Mouse (Mus musculus) spleen, embryonic (tissue): ENCODE results near the gene Adh7.

Experiments
- CTCF ChIA-PET: fragments of 350-600 bp; sonication (Branson Sonifier 250); formaldehyde crosslinking; loops from one replicate; lab custom pipeline; 2022; lab: Charles Lee

Adh7 gene

GRCm38 (mm10) chr3:138224363-138224954 is 6.9 kb downstream of the Adh7 start:
- CTCF ChIA-PET: no interaction called here

DNA sequence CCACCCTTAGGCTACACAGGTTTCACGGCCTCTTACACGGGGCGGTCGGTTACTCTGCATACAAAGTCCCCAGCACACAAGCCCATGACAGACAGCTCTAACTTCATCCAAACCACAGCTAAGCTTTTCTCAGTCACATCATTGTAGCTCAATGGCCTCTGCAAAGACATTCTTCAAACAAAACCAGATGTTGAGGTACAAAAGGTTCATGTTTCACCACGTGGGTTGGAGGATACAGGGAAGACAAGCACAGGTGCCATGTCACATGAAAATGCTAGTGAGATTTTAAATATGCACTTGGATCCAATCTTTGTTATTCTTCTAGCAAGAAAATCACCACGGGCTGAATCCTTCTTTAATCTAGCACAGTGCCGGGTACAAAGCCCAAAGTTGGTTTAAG is 7.8 kb downstream of the Adh7 start:
- CTCF ChIA-PET: no interaction called here

GRCm38 (mm10) chr3:138225853-138226252 is 8.3 kb downstream of the Adh7 start:
- CTCF ChIA-PET: no interaction called here

- CTCF ChIA-PET: no interaction called here
Observed at GRCm38 (mm10) chr3:138226476-138226875, 8.9 kb downstream of the Adh7 start.

DNA sequence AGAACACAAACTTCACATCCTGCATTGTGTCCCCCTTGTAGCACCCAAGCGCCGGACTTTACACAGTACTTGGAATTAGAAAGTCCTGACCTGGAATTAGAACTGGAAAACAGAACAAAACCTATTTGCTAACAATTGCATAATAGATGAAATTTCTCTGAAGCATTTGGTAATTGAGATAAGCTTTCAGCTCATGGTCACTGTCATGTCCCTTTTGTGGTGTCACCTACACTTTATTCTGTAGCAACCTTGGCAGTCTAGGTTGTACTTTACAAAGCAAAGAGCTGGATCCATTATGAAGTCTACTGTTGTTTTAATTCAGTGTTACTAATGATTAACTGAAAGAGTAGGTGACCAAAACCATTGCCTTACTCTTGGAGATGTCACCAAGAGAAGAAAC is 9.5 kb downstream of the Adh7 start:
- CTCF ChIA-PET: no interaction called here

DNA sequence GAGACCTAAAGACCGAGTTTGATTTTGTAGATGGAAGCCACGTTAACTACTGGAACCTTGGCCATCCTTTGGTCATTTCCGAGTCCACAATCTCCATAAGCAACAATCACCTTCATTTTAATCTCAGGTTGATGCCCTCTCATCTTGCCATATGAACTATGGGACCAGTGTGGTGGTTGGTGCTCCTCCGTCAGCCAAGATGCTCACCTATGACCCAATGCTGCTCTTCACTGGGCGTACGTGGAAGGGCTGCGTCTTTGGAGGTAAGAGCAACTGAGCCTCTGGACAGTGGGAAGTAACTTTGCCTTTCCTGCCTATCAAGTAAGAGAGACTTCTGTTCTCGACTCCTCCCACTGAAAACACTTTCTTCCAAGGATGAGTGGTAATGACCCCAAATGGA is 10.2 kb downstream of the Adh7 start:
- CTCF ChIA-PET: no interaction called here

- CTCF ChIA-PET: no interaction called here
Observed at GRCm38 (mm10) chr3:138229448-138229847, 11.9 kb downstream of the Adh7 start.

DNA sequence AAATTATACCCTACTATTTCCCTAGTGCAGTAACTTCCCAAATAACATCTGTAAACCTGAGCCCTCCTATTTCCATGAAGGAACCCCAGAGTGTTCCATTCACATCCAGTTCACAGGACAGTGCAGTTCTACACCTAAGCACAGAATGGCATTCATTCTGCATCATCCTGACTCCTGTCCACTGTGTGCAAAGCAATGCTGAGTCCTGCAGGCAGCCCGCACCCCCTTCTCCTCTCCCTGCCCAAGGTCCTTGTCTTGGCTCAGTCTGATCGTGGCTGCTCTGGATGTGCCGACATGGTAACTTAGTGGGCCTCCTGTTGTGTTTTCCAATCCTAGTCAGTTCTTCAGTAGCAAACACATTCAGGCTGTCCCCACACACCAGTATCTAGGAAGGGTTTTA is 12.7 kb downstream of the Adh7 start:
- CTCF ChIA-PET: no interaction called here

DNA sequence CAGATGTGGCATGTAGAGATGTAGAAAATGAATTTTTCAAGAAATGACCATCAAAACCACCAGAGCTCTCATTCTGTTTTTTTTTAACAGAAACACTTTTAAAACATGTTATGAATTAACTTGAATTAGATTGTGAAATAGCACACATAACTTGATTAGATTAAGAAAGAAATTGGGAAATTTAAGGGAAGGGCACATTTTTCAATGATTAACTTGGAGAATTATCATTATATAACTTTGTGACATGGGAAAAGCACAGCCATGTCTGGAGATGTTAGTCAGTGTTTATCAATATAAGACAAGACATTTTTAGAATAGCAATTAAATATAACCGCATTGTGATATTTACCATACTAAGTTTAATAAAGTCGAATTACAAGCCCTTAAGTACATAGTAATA is 14.0 kb downstream of the Adh7 start:
- CTCF ChIA-PET: no interaction called here

- CTCF ChIA-PET: no interaction called here
Observed at GRCm38 (mm10) chr3:138236546-138237163, 19.1 kb downstream of the Adh7 start.

- CTCF ChIA-PET: no interaction called here
Observed at GRCm38 (mm10) chr3:138238046-138238445, 20.5 kb downstream of the Adh7 start.

DNA sequence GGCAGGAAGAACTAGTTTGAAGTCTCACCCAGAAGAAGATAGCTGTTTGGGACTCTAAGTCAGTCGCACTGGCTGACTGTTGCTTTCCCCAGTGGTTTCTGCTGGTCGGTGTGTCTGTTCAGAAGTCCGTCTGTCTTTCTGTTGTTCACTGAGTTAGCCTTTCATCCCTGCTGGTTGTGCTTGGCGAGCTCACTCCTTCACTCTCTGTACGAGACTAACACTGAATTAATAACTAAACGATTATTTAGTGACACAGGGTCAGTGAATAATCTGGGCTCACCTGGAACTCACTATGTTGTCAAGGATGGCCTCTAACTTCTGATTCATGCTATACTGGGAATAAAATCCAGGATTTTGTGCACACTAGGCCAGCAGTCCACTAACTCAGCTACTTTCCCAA is 21.9 kb downstream of the Adh7 start:
- CTCF ChIA-PET: no interaction called here

DNA sequence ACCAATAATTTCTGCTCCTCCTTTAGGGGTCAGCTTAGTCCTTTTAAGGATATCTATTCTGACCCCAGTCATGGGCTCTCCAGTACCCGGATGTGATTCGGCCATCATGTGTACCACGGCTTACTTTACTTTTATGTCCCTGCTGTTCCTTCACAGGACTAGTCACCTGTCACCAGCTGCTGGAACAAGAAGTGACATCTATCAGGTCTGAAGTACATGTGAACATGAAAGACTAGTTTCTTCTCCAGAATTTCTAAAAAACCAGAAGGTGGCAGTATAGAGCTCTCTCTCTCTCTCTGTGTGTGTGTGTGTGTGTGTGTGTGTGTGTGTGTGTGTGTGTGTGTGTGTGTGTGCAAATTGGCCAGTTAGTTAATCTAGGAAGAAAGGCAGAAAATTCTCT is 22.9 kb downstream of the Adh7 start:
- CTCF ChIA-PET: no interaction called here

DNA sequence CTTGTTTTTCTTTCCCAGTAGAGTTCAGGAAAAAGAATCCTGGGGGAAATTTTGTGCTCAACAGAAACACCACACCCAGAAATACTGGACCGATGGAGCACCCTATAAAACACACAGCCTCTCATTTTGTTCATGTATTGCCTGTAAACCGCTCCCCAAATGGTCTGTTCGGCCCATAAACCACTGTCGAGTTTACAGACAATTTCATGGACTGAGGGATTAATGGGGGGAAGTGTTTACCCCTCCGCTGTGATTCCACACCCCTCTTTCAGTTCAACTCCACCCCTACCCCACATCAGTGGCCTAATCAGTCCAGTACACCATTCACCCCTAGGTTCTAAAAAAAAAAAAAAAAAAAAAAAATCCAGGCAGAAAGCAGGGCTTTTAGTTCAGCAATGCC is 23.4 kb downstream of the Adh7 start:
- CTCF ChIA-PET: no interaction called here

- CTCF ChIA-PET: no interaction called here
Observed at GRCm38 (mm10) chr3:138241371-138241770, 23.8 kb downstream of the Adh7 start.

GRCm38 (mm10) chr3:138242021-138242726 is 24.6 kb downstream of the Adh7 start:
- CTCF ChIA-PET: no interaction called here

GRCm38 (mm10) chr3:138242933-138243332 is 25.4 kb downstream of the Adh7 start:
- CTCF ChIA-PET: no interaction called here

- CTCF ChIA-PET: no interaction called here
Observed at GRCm38 (mm10) chr3:138244338-138244874, 26.8 kb downstream of the Adh7 start.

- CTCF ChIA-PET: no interaction called here
Observed at GRCm38 (mm10) chr3:138246511-138247020, 29.0 kb downstream of the Adh7 start.

GRCm38 (mm10) chr3:138247241-138247640 is 29.7 kb downstream of the Adh7 start:
- CTCF ChIA-PET: no interaction called here

DNA sequence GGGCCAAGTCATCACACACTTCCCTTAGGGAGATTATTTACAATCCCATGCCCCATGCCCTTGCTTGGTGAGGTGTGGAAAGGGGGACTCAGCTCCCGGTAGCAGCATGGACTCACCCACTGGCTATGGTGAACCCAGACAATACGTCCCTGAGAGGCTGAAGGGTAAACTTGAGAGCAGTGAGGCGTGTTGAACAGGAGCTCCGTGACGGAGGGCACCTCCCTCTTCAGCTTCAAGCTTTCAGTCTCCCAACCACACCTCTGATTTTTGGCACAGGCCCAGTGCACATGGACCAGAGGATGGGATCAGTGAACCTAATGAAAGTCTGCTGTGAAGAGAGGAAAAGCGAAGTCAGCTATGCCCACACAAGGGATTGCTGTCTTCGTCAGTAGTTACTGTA is 30.5 kb downstream of the Adh7 start:
- CTCF ChIA-PET: no interaction called here

GRCm38 (mm10) chr3:138248746-138249145 is 31.2 kb downstream of the Adh7 start:
- CTCF ChIA-PET: no interaction called here

DNA sequence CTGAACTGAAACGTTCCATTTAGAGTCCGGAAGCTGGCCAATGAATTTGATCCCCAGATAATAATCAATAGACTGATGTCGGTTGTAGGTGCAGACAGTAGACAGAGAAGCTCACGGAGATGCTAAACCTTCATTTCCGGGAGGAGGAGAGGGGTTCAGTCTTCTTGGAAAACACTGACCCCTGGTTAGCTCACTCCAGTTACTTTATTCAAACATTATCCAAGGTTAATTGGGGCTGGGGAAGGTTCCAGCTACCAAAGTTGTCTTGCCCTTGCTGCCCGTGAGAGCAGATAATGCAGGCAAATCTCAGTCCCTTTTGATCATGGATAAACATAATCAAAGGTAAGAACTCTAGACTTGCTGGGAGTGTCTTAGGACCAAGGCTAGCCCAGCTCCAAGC is 33.6 kb downstream of the Adh7 start:
- CTCF ChIA-PET: no interaction called here
